Mouse (Mus musculus) monocyte, adult 2 months (primary cell): ENCODE measurements around the gene Trp53i11.

Experiments used
- DNase-seq, 2 experiments: peaks; one replicate each; pipeline ENCODE4 v3.0.0; 2022; ENCODE audit warnings: low spot score in 2 of 2, low read depth in 1 of 2

Gene Trp53i11

GRCm38 (mm10) chr2:93187323-93187996, at the start of gene Trp53i11:
TSS of gene Trp53i11 (plus strand) at chr2:93187548.
- DNase-seq, result peak in 1 of 2 experiments; percentile 40

DNA sequence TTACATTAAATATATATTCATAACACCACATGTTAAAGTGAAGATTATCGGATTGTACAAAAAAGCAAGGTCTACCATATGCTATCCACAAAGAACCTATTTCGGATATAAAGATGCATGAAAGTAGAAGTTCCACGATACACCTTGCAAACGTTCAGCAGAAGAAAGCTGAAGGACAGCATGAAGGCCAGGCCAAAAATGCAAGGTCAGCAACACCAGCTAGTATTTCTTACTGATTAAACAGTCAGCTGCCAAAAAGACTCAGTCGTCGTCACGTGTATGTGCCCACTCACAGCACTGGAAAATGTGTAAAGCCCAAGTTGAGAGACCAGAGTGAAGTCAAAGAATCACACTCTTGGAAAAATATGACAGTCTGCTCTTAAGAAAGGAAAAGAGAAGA, 47.9 kb upstream of the Trp53i11 start:
- DNase-seq, result no peak

GRCm38 (mm10) chr2:93141329-93141728, 46.0 kb upstream of the Trp53i11 start:
- no peak for DNase-seq

DNA sequence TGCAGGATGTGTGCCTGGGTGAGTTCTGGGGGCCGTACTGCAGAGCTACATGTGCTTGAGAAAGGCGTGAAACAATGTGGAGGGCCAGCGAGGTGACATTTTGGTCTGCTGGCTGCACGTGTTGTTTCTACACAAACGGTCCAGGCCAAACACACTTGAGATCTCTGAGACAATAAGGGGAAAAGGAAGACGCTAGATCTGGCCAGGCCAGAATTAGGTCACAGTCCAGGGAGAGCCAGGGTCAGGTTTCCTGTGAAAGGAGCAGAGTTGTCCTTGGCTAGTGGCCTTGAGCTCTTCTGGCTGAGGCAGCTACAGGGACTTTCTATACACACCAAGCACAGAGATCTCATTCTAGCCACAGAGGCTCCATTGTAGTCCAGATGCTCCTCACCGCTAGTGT, 44.7 kb upstream of the Trp53i11 start:
- DNase-seq, result no peak

- DNase-seq, result no peak
Measured at GRCm38 (mm10) chr2:93144126-93144525, 43.2 kb upstream of the Trp53i11 start.

GRCm38 (mm10) chr2:93150009-93150408, 37.3 kb upstream of the Trp53i11 start:
- DNase-seq, result no peak

GRCm38 (mm10) chr2:93150673-93151450, 36.5 kb upstream of the Trp53i11 start:
- DNase-seq, result no peak

- DNase-seq, result no peak
Measured at GRCm38 (mm10) chr2:93152191-93152601, 35.2 kb upstream of the Trp53i11 start.

DNA sequence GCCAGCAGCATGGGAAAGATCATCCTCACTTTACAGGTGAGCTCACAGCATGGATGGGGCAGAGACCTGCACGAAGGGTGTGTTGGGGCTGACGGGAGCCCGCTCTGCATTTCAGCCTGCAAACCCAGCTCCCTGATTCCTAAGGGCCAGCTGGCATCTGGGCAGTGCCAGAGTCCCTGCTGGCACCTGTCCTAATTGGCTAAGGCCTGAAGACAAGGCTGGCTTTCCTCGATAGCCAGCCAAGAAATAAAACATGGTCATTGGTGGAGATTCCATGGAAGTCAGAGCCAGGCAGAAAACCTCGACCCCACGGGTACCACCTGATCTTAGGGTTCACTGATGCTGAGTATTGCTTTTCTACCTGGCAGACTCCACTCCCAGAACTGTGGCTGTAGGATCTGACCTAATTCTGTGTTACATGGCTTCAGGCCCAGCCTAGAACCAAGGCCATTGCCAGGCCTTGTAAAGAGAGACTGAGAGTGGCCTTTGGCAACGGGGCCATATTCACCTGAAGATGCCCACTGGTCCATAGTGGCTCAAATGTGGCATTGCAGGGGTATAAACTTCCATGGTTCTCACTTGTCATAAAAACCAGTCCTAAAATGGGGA, 34.4 kb upstream of the Trp53i11 start:
- no peak for DNase-seq

GRCm38 (mm10) chr2:93153833-93154232, 33.5 kb upstream of the Trp53i11 start:
- DNase-seq, result no peak

- no peak for DNase-seq
Measured at GRCm38 (mm10) chr2:93154486-93155032, 32.8 kb upstream of the Trp53i11 start.

DNA sequence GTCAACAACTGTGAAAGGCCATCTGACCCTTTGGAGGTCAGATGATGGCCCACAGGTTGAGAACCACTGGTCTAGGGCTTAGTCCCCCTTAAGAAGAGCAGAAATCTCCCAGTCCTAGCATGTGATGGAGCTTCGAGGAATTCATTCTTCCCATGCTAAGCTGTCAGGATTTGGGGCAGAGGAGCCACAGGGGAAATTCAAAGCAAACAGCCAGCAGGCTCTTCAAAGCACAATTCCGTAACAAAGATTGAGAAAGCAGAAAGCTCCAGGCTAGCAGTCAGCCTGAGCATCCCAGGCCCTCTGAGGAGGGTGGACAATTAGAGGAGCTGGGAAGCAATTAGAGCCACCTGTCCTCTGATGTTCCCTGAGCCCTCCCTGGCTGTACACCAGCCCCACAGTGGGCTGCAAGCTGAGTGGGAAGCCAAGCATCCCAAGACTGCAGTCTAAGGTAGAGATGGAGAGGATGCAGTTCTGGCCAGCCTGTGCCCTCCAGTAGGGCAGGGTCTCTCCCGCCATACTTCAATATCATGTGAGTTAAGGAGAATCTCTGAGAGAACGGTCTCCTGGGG, 26.8 kb upstream of the Trp53i11 start:
- DNase-seq, result no peak

- no peak for DNase-seq
Measured at GRCm38 (mm10) chr2:93161914-93162664, 25.3 kb upstream of the Trp53i11 start.

DNA sequence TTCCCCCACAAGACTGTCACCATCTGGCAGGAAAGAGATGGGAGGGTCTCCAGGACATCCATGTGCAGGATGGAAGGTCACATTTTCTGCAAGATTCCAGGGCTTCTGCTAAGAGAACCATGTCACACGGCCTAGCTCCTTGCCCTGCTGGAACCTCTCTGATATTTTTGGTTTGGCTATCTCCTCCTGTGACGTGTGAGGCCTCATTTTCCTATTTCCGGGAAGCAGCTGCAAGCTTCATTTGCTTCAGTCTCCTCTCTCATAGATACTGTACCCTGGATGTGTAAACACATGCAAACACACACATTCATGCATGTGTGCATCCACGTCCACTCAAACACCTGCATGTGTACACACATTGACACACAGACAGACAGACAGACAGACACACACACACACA, 24.6 kb upstream of the Trp53i11 start:
- no peak for DNase-seq

GRCm38 (mm10) chr2:93163317-93163716, 24.0 kb upstream of the Trp53i11 start:
- no peak for DNase-seq

- DNase-seq, result no peak
Measured at GRCm38 (mm10) chr2:93163750-93164335, 23.5 kb upstream of the Trp53i11 start.

- no peak for DNase-seq
Measured at GRCm38 (mm10) chr2:93166295-93166694, 21.1 kb upstream of the Trp53i11 start.

DNA sequence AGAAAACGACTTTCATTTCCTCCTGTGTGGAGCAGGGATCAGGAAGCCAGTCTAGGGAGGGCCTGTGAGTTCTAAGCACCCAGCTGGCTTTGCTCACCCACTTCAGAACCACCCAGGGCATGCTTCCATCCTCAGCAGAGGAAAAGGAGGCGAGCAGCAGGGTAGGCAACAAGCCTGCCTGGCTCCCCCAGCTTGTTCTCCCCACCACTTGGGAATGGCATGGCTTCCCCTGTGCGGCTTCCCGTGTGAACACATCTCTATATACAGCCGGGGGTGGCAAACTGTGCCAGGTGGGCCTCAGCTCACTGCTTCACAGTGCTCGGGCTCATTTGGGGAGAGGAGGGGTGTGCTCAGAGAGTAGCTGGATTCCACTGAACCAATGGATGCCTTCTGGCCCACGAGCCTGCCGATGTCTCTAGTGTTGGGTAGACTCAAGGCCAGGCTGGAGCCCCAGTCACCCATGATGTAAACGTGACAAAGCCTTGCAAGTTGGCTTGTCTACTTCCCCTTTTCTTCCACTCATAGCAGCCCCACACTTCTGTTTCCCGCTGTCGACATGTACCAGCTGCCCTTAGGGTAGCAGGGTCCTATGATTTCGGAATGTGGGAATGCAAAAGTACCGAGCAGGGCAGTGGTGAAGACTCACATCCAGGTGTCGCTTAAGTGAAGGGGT, 20.5 kb upstream of the Trp53i11 start:
- peak in 1 of 2 experiments; percentile 10 for DNase-seq

GRCm38 (mm10) chr2:93170156-93170844, 17.0 kb upstream of the Trp53i11 start:
- no peak for DNase-seq
